Mouse (Mus musculus): ENCODE data around the gene Tlk1. TPM values are rescaled to one million over a fixed set of nuclear protein-coding genes. Genes with fewer than 3 reads are reported as not detected.

Gene Tlk1
- polyA plus RNA-seq, 1 experiment: 38.2 TPM

- TF ChIP-seq POLR2A (IDR thresholded peaks at IDR 0.05; ENCODE audit: borderline replicate concordance, extremely low read depth, insufficient read depth, insufficient read length, poor library complexity, severe bottlenecking) (no peak), CTCF (IDR thresholded peaks at IDR 0.05; ENCODE audit: borderline replicate concordance, extremely low read depth, insufficient read depth, insufficient read length) (no peak)
- DNase-seq (ENCODE audit: low read depth): no peak
Observed at GRCm38 (mm10) chr2:70831709-70832350, 6.3 kb upstream of the Tlk1 start.

DNA sequence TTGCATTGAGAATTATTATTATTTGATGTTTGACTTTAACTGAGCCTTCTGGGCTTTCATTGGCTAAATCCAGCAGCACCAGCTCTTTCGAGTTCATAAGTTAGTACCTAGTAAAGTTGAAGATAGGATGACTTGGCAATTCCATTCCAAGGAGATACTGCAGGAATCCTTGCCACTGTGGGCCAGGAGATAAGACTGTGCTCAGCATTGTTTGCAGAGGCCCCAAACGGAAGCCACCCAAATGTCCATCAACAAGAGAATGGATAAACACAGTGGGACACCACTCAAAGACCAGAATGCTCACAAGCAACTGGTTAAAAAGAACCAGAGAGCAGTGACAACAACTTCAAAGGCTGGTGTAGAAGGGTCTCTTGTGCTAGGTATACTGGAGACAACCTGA lies 5.2 kb upstream of the Tlk1 start:
- DNase-seq (ENCODE audit: low read depth): no peak
- no peak for TF ChIP-seq CTCF (IDR thresholded peaks at IDR 0.05; ENCODE audit: borderline replicate concordance, extremely low read depth, insufficient read depth, insufficient read length)
- TF ChIP-seq POLR2A (IDR thresholded peaks at IDR 0.05; ENCODE audit: borderline replicate concordance, extremely low read depth, insufficient read depth, insufficient read length, poor library complexity, severe bottlenecking): no peak

DNA sequence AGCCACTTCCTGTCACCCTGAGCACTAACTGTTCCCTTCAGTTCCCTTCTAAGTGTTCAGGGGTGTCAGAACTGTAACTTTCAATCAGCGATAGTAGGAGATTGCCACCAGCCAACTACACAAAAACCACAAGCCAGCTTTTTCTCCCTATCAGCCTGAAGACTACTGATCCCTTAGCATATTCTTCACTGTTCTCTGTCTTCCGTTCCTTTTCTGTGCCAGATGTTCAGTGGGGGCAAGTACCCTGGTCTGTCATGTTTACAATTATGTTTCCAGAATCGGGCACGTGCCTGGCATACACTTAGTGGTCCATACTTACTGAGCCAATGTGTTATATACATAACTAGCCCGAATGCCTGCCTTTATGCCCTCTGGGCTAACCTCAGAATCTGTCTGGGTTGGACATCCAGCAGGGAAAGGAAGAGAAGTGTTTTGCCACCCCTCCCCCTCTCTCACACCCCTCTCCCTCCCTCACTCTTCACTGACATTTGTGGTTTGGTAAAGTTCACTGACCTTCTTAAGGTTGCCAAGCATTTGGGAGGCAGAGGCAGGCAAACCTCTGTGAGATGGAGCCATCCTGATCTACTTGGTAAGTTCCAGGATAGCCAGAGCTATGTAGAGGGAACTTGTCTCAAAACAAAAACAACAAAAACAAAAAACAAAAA lies 4.5 kb upstream of the Tlk1 start:
- no peak for TF ChIP-seq POLR2A (IDR thresholded peaks at IDR 0.05; ENCODE audit: borderline replicate concordance, extremely low read depth, insufficient read depth, insufficient read length, poor library complexity, severe bottlenecking)
- TF ChIP-seq CTCF (IDR thresholded peaks at IDR 0.05; ENCODE audit: borderline replicate concordance, extremely low read depth, insufficient read depth, insufficient read length): no peak
- DNase-seq (ENCODE audit: low read depth): no peak

DNA sequence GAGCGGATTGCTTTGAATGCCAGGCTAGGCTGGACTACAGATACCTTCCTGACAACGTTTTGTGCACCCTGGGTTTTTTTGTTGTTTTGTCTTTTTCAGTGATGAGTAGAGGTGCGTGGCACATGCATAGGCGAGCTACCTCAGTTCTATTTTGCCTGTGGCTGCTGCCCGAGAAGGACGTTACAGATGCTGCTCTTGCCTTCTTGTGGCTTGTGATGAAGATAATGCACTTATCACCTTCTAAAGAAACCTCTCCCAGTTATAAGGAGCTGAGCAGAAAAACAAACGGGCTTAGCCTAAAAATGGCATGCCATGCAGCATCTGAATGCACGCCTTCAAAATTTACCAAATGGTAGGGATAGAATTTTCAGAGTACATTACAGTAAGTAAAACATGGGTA lies 2.3 kb upstream of the Tlk1 start:
- TF ChIP-seq CTCF (IDR thresholded peaks at IDR 0.05; ENCODE audit: borderline replicate concordance, extremely low read depth, insufficient read depth, insufficient read length): no peak
- no peak for TF ChIP-seq POLR2A (IDR thresholded peaks at IDR 0.05; ENCODE audit: borderline replicate concordance, extremely low read depth, insufficient read depth, insufficient read length, poor library complexity, severe bottlenecking)
- DNase-seq (ENCODE audit: low read depth): no peak

DNA sequence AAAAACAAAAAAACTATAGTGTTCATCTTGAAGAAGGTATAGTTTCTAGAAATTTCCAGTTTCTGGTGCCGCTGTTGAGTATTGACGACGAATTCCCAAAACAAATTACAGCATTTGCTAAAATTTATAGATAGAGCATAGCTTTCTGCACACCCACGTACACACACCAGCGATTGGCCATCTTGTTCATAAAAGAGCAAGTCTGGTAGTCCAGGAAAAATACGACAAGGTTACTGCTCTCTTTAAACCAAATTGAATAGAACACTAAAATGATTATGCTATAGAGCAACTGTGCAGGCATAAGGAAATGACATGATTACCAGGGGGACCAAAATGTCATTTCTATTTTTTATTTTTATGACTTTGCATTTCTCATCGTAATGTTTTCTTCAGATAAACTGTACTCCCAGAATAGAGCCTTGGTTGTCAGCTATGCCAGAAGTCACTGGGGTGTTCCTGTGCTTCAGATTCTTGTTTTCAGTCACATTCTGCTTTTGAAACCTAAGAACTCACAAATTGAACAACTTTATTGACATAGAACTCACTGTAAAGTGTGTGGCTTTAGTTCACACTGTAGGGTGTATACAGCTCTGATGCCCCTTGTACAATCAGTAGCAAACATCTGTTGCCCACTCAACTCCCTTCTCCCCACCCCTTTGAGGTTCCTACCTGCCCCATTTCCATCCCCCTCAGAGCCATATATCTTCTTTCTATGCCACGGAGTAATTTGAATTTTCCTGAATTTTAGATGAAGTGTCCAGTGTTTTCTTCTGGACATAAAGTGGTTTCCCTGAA lies 1.1 kb upstream of the Tlk1 start:
- no peak for DNase-seq (ENCODE audit: low read depth)
- no peak for TF ChIP-seq CTCF (IDR thresholded peaks at IDR 0.05; ENCODE audit: borderline replicate concordance, extremely low read depth, insufficient read depth, insufficient read length)
- no peak for TF ChIP-seq POLR2A (IDR thresholded peaks at IDR 0.05; ENCODE audit: borderline replicate concordance, extremely low read depth, insufficient read depth, insufficient read length, poor library complexity, severe bottlenecking)

- DNase-seq (ENCODE audit: low read depth): peak; percentile 78
- no peak for TF ChIP-seq CTCF (IDR thresholded peaks at IDR 0.05; ENCODE audit: borderline replicate concordance, extremely low read depth, insufficient read depth, insufficient read length)
- no peak; the same call in 1 of the 2 replicates for TF ChIP-seq POLR2A (IDR thresholded peaks at IDR 0.05; ENCODE audit: borderline replicate concordance, extremely low read depth, insufficient read depth, insufficient read length, poor library complexity, severe bottlenecking)
Observed at GRCm38 (mm10) chr2:70824838-70825370, 624 bp downstream of the Tlk1 start.

- DNase-seq (ENCODE audit: low read depth): peak; percentile 88
- TF ChIP-seq CTCF (IDR thresholded peaks at IDR 0.05; ENCODE audit: borderline replicate concordance, extremely low read depth, insufficient read depth, insufficient read length): peak; percentile 48; the same call in 1 of the 2 replicates
- no peak for TF ChIP-seq POLR2A (IDR thresholded peaks at IDR 0.05; ENCODE audit: borderline replicate concordance, extremely low read depth, insufficient read depth, insufficient read length, poor library complexity, severe bottlenecking)
Observed at GRCm38 (mm10) chr2:70823926-70824800, 1.4 kb downstream of the Tlk1 start.

GRCm38 (mm10) chr2:70823434-70823833 lies 2.1 kb downstream of the Tlk1 start:
- peak; percentile 10 for DNase-seq (ENCODE audit: low read depth)
- TF ChIP-seq CTCF (IDR thresholded peaks at IDR 0.05; ENCODE audit: borderline replicate concordance, extremely low read depth, insufficient read depth, insufficient read length): no peak
- no peak for TF ChIP-seq POLR2A (IDR thresholded peaks at IDR 0.05; ENCODE audit: borderline replicate concordance, extremely low read depth, insufficient read depth, insufficient read length, poor library complexity, severe bottlenecking)

GRCm38 (mm10) chr2:70816939-70817338 lies 8.6 kb downstream of the Tlk1 start:
- no peak for DNase-seq (ENCODE audit: low read depth)
- TF ChIP-seq CTCF (IDR thresholded peaks at IDR 0.05; ENCODE audit: borderline replicate concordance, extremely low read depth, insufficient read depth, insufficient read length): no peak
- TF ChIP-seq POLR2A (IDR thresholded peaks at IDR 0.05; ENCODE audit: borderline replicate concordance, extremely low read depth, insufficient read depth, insufficient read length, poor library complexity, severe bottlenecking): no peak

- no peak for DNase-seq (ENCODE audit: low read depth)
- TF ChIP-seq CTCF (IDR thresholded peaks at IDR 0.05; ENCODE audit: borderline replicate concordance, extremely low read depth, insufficient read depth, insufficient read length) (no peak), POLR2A (IDR thresholded peaks at IDR 0.05; ENCODE audit: borderline replicate concordance, extremely low read depth, insufficient read depth, insufficient read length, poor library complexity, severe bottlenecking) (no peak)
Observed at GRCm38 (mm10) chr2:70816016-70816415, 9.5 kb downstream of the Tlk1 start.

Measured in brain, embryonic 14.5 days (tissue).